ENCODE assay signal across 20 mouse cellular contexts in genomic region chr11:8455650-8456049, GRCm38 (mm10).
DNase-seq lines count a peak whose midpoint lies in the region; ATAC-seq and TF ChIP-seq lines count a peak whose summit lies in the region.
"Had no signal": no experiment of that assay in that cellular context is flagged by ENCODE, and none has a peak within 500 bp of the region (broad histone marks: within the 10 kb centered on the region; RNA-seq: fewer than 3 reads in every experiment).

No protein-coding gene starts in this region.

- no peak for ATAC-seq in heart, embryonic 11.5 days (replicated peaks; ENCODE audit: insufficient number of reproducible peaks, low FRiP score, low TSS enrichment)
- ATAC-seq in limb, embryonic 15.5 days (ENCODE audit: insufficient number of reproducible peaks, low FRiP score, low TSS enrichment, low read depth), result 0 out of 2 replicates have a peak, but pooled peaks have one; percentile 36
- ATAC-seq in neural tube, embryonic 15.5 days (ENCODE audit: low FRiP score), result no peak
- 0 out of 2 replicates have a peak, but pooled peaks have one; percentile 51 for ATAC-seq in stomach, postnatal 0 days (ENCODE audit: low FRiP score, low TSS enrichment)
- ATAC-seq: intestine, embryonic 16.5 days had no signal

- H3K4me3 ChIP-seq in heart, embryonic 11.5 days (ENCODE audit: low read depth, low read length), result no peak overlapping the region
- H3K4me3 ChIP-seq in limb, embryonic 15.5 days, result no peak overlapping the region
- no peak overlapping the region for H3K4me3 ChIP-seq in limb, embryonic 10.5 days
- H3K4me3 ChIP-seq in neural tube, embryonic 15.5 days (replicated peaks), result no peak overlapping the region
- H3K4me3 ChIP-seq in stomach, postnatal 0 days (ENCODE audit: low read depth, low read length), result no peak overlapping the region
- H3K4me3 ChIP-seq: hindbrain, embryonic 10.5 days; neural tube, embryonic 12.5 days had no signal

- 87% methylated on average over 6 of the region's 6 CpGs for WGBS in heart, embryonic 11.5 days (ENCODE audit: insufficient replicate concordance)
- 75% methylated on average over 6 of the region's 6 CpGs for WGBS in limb, embryonic 15.5 days
- 84% methylated on average over 6 of the region's 6 CpGs for WGBS in limb, embryonic 10.5 days
- 85% methylated on average over 6 of the region's 6 CpGs for WGBS in neural tube, embryonic 15.5 days
- 69% methylated on average over 6 of the region's 6 CpGs for WGBS in stomach, postnatal 0 days

- no peaks in the 10 kb centered on the region for H3K27me3 ChIP-seq in heart, embryonic 11.5 days (ENCODE audit: control insufficient read depth, insufficient read depth, low read length)
- H3K27me3 ChIP-seq in limb, embryonic 15.5 days, result no peaks in the 10 kb centered on the region
- H3K27me3 ChIP-seq in limb, embryonic 10.5 days (ENCODE audit: low read depth, poor library complexity, severe bottlenecking), result no peaks in the 10 kb centered on the region
- H3K27me3 ChIP-seq in neural tube, embryonic 15.5 days (replicated peaks), result no peaks in the 10 kb centered on the region
- no peaks in the 10 kb centered on the region for H3K27me3 ChIP-seq in stomach, postnatal 0 days (ENCODE audit: control insufficient read depth, insufficient read depth, low read length)
- H3K27me3 ChIP-seq: neural tube, embryonic 12.5 days had no signal

- H3K4me2 ChIP-seq in heart, embryonic 11.5 days, result no peak overlapping the region
- H3K4me2 ChIP-seq in limb, embryonic 15.5 days, result no peak overlapping the region
- H3K4me2 ChIP-seq in neural tube, embryonic 15.5 days, result no peak overlapping the region
- no peak overlapping the region for H3K4me2 ChIP-seq in stomach, postnatal 0 days (replicated peaks; ENCODE audit: low read depth)
- H3K4me2 ChIP-seq: midbrain, embryonic 11.5 days; neural tube, embryonic 12.5 days had no signal

- H3K4me1 ChIP-seq in heart, embryonic 11.5 days (ENCODE audit: control insufficient read depth, insufficient read depth, low read length), result peaks cover 40% of the 10 kb centered on the region
- H3K4me1 ChIP-seq in limb, embryonic 15.5 days, result peaks cover 42% of the 10 kb centered on the region
- H3K4me1 ChIP-seq in limb, embryonic 10.5 days, result peaks cover 7% of the 10 kb centered on the region; the same call in 1 of the 2 replicates
- peaks cover 42% of the 10 kb centered on the region for H3K4me1 ChIP-seq in neural tube, embryonic 15.5 days
- H3K4me1 ChIP-seq in stomach, postnatal 0 days (replicated peaks; ENCODE audit: control insufficient read depth, insufficient read depth), result peaks cover 2% of the 10 kb centered on the region; the same call in 1 of the 2 replicates

- DNase-seq in heart, adult 18-20 months, result no peak
- DNase-seq in limb, embryonic 10.5 days (ENCODE audit: low spot score), result no peak
- no peak for DNase-seq in neural tube, embryonic 10.5 days (ENCODE audit: extremely low spot score, low spot score)
- DNase-seq in stomach, postnatal 0 days (ENCODE audit: low spot score), result no peak
- no peak for DNase-seq in adrenal gland, adult (ENCODE audit: inconsistent age in 2 of 2, low spot score in 1 of 2)
- DNase-seq: adrenal gland, adult 2 months; cerebellum, adult 2 months; cerebellum, postnatal 36 days; gastrocnemius, postnatal 14 days; liver; lung, adult 2 months; thymus, postnatal 36 days had no signal

- H3K27ac ChIP-seq in heart, embryonic 11.5 days (ENCODE audit: low read depth, low read length), result peak overlapping the region; percentile 62; the same call in 1 of the 2 replicates
- 0 out of 2 replicates have a peak overlapping the region, but pooled peaks have one; percentile 33 for H3K27ac ChIP-seq in limb, embryonic 15.5 days
- no peak overlapping the region for H3K27ac ChIP-seq in limb, embryonic 10.5 days
- H3K27ac ChIP-seq in neural tube, embryonic 15.5 days (replicated peaks), result 0 out of 2 replicates have a peak overlapping the region, but pooled peaks have one; percentile 66
- H3K27ac ChIP-seq in stomach, postnatal 0 days (replicated peaks), result no peak overlapping the region
- H3K27ac ChIP-seq: hindbrain, embryonic 10.5 days; kidney, postnatal 0 days; neural tube, embryonic 12.5 days had no signal

- TF ChIP-seq EP300 in stomach, postnatal 0 days (optimal IDR thresholded peaks at IDR 0.05), result no peak

- H3K36me3 ChIP-seq in heart, embryonic 11.5 days (ENCODE audit: control insufficient read depth, insufficient read depth, low read length), result 0 out of 2 replicates have a peak, but pooled peaks cover 4% of the 10 kb centered on the region
- peaks cover 47% of the 10 kb centered on the region for H3K36me3 ChIP-seq in limb, embryonic 15.5 days
- peaks cover 76% of the 10 kb centered on the region for H3K36me3 ChIP-seq in limb, embryonic 10.5 days
- H3K36me3 ChIP-seq in neural tube, embryonic 15.5 days, result no peaks in the 10 kb centered on the region
- H3K36me3 ChIP-seq in stomach, postnatal 0 days (ENCODE audit: control insufficient read depth, insufficient read depth, low read length), result peaks cover 18% of the 10 kb centered on the region

- no peak overlapping the region for H3K9ac ChIP-seq in heart, embryonic 11.5 days (ENCODE audit: low read depth, low read length)
- H3K9ac ChIP-seq in limb, embryonic 15.5 days, result no peak overlapping the region
- no peak overlapping the region for H3K9ac ChIP-seq in neural tube, embryonic 15.5 days (replicated peaks)
- no peak overlapping the region for H3K9ac ChIP-seq in stomach, postnatal 0 days (ENCODE audit: low read length)
- H3K9ac ChIP-seq: neural tube, embryonic 12.5 days had no signal

- H3K9me3 ChIP-seq in heart, embryonic 11.5 days (replicated peaks; ENCODE audit: control insufficient read depth, low read length), result no peaks in the 10 kb centered on the region
- no peaks in the 10 kb centered on the region for H3K9me3 ChIP-seq in limb, embryonic 15.5 days
- H3K9me3 ChIP-seq in limb, embryonic 10.5 days (replicated peaks), result no peaks in the 10 kb centered on the region
- H3K9me3 ChIP-seq in neural tube, embryonic 15.5 days (replicated peaks), result no peaks in the 10 kb centered on the region
- no peaks in the 10 kb centered on the region for H3K9me3 ChIP-seq in stomach, postnatal 0 days (ENCODE audit: control insufficient read depth, low read length)
- H3K9me3 ChIP-seq: hindbrain, embryonic 10.5 days; neural tube, embryonic 12.5 days had no signal

- TF ChIP-seq CTCF in stomach, postnatal 0 days (IDR thresholded peaks at IDR 0.05; ENCODE audit: low read depth), result no peak

Comparison
In these comparisons a context has a peak if more than half of its experiments do, and no peak if none do; other contexts are left out.
1. H3K27ac ChIP-seq: peak in heart, embryonic 11.5 days (single experiment), limb, embryonic 15.5 days (single experiment) and neural tube, embryonic 15.5 days (single experiment); none in limb, embryonic 10.5 days (single experiment) and stomach, postnatal 0 days (single experiment).
2. ATAC-seq: peak in limb, embryonic 15.5 days (single experiment) and stomach, postnatal 0 days (single experiment); none in heart, embryonic 11.5 days (single experiment) and neural tube, embryonic 15.5 days (single experiment).